Mouse (Mus musculus) left cerebral cortex, adult 2 months (tissue): ENCODE results near the gene Gipc1. TPM values are rescaled to one million over a fixed set of nuclear protein-coding genes. Genes with fewer than 3 reads are reported as not detected.

Experiments used
- DNase-seq, 2 experiments: peaks; one replicate each; pipeline ENCODE4 v3.0.0; 2021 to 2022; ENCODE audit warnings: low spot score in 2 of 2, mixed read lengths in 1 of 2; ENCODE audit errors: extremely low spot score in 1 of 2
- H3K27ac ChIP-seq: fragments of 200-600 bp; 2 replicates; pipeline ENCODE4 v1.8.1; 2022
- H3K4me3 ChIP-seq: fragments of 200-600 bp; 2 replicates; pipeline ENCODE4 v1.8.1; 2022
- CTCF ChIP-seq: fragments of 200-600 bp; IDR thresholded peaks from 2 replicates; pipeline ENCODE4 v1.8.1; 2022; ENCODE audit warnings: antibody characterized with exemption, mild to moderate bottlenecking, moderate library complexity
- intact Hi-C: fragments of 180-260 bp; cut with DNase I; formaldehyde crosslinking; loops from one replicate; pipeline ENCODE4 v1.15.1; 2025
- total RNA-seq, 2 experiments: library from RNA; stranded (reverse); gene quantifications; 2 replicates each; pipeline ENCODE4 v1.2.3; 2021

Gene Gipc1
- total RNA-seq, 2 experiments from 2014 or later: 84.6 to 88.2 TPM

- intact Hi-C loops: no loop called here
- no peak overlapping the region for H3K4me3 ChIP-seq
- TF ChIP-seq CTCF: no peak
- 0 out of 2 replicates have a peak overlapping the region, but pooled peaks have one; percentile 28 for H3K27ac ChIP-seq
- DNase-seq: peak in 1 of 2 experiments; percentile 60
These were observed 55.1 kb downstream of the Gipc1 start for GRCm38 (mm10) chr8:83707554-83707953.

Other genes starting within 250 kb of the Gipc1 start
- gene Scoc, start 194.3 kb upstream of the Gipc1 start, total RNA-seq: 100 to 1,000 TPM; 210 to 211 TPM
- gene Olfr370, start 116.9 kb upstream of the Gipc1 start, total RNA-seq: not detected
- 100 to 1,000 TPM; 144 to 147 TPM for gene Ndufb7, start 86.0 kb upstream of the Gipc1 start, total RNA-seq
- gene Tecr, start 44.7 kb upstream of the Gipc1 start, total RNA-seq: 100 to 1,000 TPM; 572 to 605 TPM
- gene Dnajb1, start 44.5 kb upstream of the Gipc1 start, total RNA-seq: 10 to 100 TPM; 50.1 to 71.0 TPM
- gene Ptger1, start 14.0 kb downstream of the Gipc1 start, total RNA-seq: 1 to 10 TPM in 1 of 2 experiments, under 1 TPM in 1; 0.95 to 2.2 TPM
- 10 to 100 TPM; 60.9 to 65.6 TPM for gene Pkn1, start 46.5 kb downstream of the Gipc1 start, total RNA-seq
- gene Ddx39, start 62.5 kb downstream of the Gipc1 start, total RNA-seq: 10 to 100 TPM; 19.9 to 20.2 TPM
- gene Adgre5, start 88.6 kb downstream of the Gipc1 start, total RNA-seq: 10 to 100 TPM in 1 of 2 experiments, 1 to 10 TPM in 1; 8.9 to 11.5 TPM
- 100 to 1,000 TPM; 397 to 418 TPM for gene Adgrl1, start 247.4 kb downstream of the Gipc1 start, total RNA-seq